Comparison of ENCODE assay signal across 16 mouse cellular contexts in the genomic region with DNA sequence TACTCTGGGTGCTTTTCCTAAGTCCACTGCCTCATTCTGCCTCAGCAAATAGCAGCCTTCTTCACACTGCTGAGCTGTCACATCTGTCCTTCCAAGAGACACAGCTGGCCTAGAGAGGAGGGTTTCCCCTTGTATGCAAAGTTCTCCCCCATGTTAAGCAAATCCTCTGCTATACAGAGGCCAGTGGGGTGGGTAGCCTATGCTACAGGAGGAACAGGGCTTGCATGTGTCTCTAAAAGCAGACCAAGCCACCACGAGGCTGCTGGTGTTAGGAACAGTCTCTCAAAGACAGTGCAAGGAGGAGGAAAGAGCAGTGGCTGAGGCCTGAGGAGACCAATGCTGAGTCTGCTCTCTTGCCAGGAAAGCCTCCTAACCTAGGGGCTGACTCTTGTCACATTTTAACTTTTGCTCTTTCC. TPM values are rescaled to one million over a fixed set of nuclear protein-coding genes. Genes with fewer than 3 reads are reported as not detected.
DNase-seq lines count a peak whose midpoint lies in the region; ATAC-seq and TF ChIP-seq lines count a peak whose summit lies in the region.
"Had no signal": no experiment of that assay in that cellular context is flagged by ENCODE, and none has a peak within 500 bp of the region (broad histone marks: within the 10 kb centered on the region; RNA-seq: fewer than 3 reads in every experiment).

No protein-coding gene starts in this region.

- TF ChIP-seq POLR2A in bone marrow, adult 2 months (IDR thresholded peaks at IDR 0.05; ENCODE audit: borderline replicate concordance, control insufficient read depth, low read depth, low read length) = no peak

- TF ChIP-seq CTCF in bone marrow, adult 2 months (IDR thresholded peaks at IDR 0.05; ENCODE audit: control insufficient read depth, insufficient read depth, low read length) = no peak

- H3K4me1 ChIP-seq in liver, embryonic 11.5 days (replicated peaks; ENCODE audit: control insufficient read depth, insufficient read depth, low read length) = peaks cover 59% of the 10 kb centered on the region
- peaks cover 3% of the 10 kb centered on the region for H3K4me1 ChIP-seq in bone marrow, adult 2 months (ENCODE audit: control insufficient read depth, insufficient read depth, low read length)
- H3K4me1 ChIP-seq in kidney, embryonic 15.5 days = peaks cover 72% of the 10 kb centered on the region

- H3K4me3 ChIP-seq in liver, embryonic 11.5 days (ENCODE audit: low read depth, low read length) = no peak overlapping the region
- H3K4me3 ChIP-seq in bone marrow, adult 2 months (replicated peaks; ENCODE audit: control insufficient read depth, low read depth, low read length) = no peak overlapping the region
- no peak overlapping the region for H3K4me3 ChIP-seq in kidney, embryonic 15.5 days (replicated peaks)
- no peak overlapping the region for H3K4me3 ChIP-seq in macrophage (ENCODE audit: inconsistent target)
- H3K4me3 ChIP-seq: embryonic facial prominence, embryonic 15.5 days; intestine, embryonic 15.5 days; neural tube, embryonic 13.5 days had no signal

- peaks cover 1% of the 10 kb centered on the region; the same call in 1 of the 2 replicates for H3K36me3 ChIP-seq in liver, embryonic 11.5 days (ENCODE audit: control insufficient read depth, insufficient read depth, low read length)
- H3K36me3 ChIP-seq in kidney, embryonic 15.5 days = 0 out of 2 replicates have a peak, but pooled peaks cover 6% of the 10 kb centered on the region
- peaks cover 5% of the 10 kb centered on the region; the same call in 1 of the 2 replicates for H3K36me3 ChIP-seq in macrophage (ENCODE audit: inconsistent target)
- H3K36me3 ChIP-seq: intestine, embryonic 15.5 days had no signal

- DNase-seq in liver, embryonic 11.5 days (ENCODE audit: low spot score) = no peak
- DNase-seq in liver = no peak
- no peak for DNase-seq in left cerebral cortex, postnatal 10 days (ENCODE audit: extremely low spot score in 1 of 2, low spot score in 2 of 2)
- DNase-seq in c-Kit-positive CD71-positive TER-119-positive erythroid progenitor cells, embryonic 14.5 days (ENCODE audit: low spot score) = no peak
- no peak for DNase-seq in layer of hippocampus, adult 8-10 months (ENCODE audit: low spot score in 2 of 2)
- DNase-seq: cerebellum, postnatal 36 days; thymus, postnatal 25 days had no signal

- H3K4me2 ChIP-seq in liver, embryonic 11.5 days = no peak overlapping the region
- no peak overlapping the region for H3K4me2 ChIP-seq in kidney, embryonic 15.5 days
- H3K4me2 ChIP-seq: embryonic facial prominence, embryonic 15.5 days; intestine, embryonic 15.5 days; neural tube, embryonic 13.5 days had no signal

- H3K27me3 ChIP-seq in liver, embryonic 11.5 days (replicated peaks; ENCODE audit: control insufficient read depth, insufficient read depth, low read length) = no peaks in the 10 kb centered on the region
- H3K27me3 ChIP-seq in kidney, embryonic 15.5 days = no peaks in the 10 kb centered on the region
- H3K27me3 ChIP-seq: embryonic facial prominence, embryonic 15.5 days; intestine, embryonic 15.5 days; neural tube, embryonic 13.5 days; Patski had no signal

- WGBS in liver, embryonic 11.5 days = 17% methylated on average over 1 of the region's 1 CpGs
- 29% methylated on average over 1 of the region's 1 CpGs for WGBS in bone marrow, adult 2 months
- 17% methylated on average over 1 of the region's 1 CpGs for WGBS in kidney, embryonic 15.5 days
- WGBS in macrophage (ENCODE audit: missing documents) = 62% methylated on average over 1 of the region's 1 CpGs

- 0 out of 2 replicates have a peak overlapping the region, but pooled peaks have one; percentile 20 for H3K9ac ChIP-seq in liver, embryonic 11.5 days (ENCODE audit: low read depth, low read length)
- no peak overlapping the region for H3K9ac ChIP-seq in kidney, embryonic 15.5 days
- H3K9ac ChIP-seq: embryonic facial prominence, embryonic 15.5 days; intestine, embryonic 15.5 days; neural tube, embryonic 13.5 days had no signal

- ATAC-seq in liver, embryonic 11.5 days (replicated peaks; ENCODE audit: low FRiP score) = no peak
- no peak for ATAC-seq in kidney, embryonic 15.5 days (replicated peaks; ENCODE audit: low FRiP score)
- ATAC-seq: forebrain, embryonic 16.5 days; intestine, embryonic 15.5 days; midbrain, embryonic 16.5 days; Patski had no signal

- no peaks in the 10 kb centered on the region for H3K9me3 ChIP-seq in liver, embryonic 11.5 days (ENCODE audit: control insufficient read depth, low read length)
- no peaks in the 10 kb centered on the region for H3K9me3 ChIP-seq in kidney, embryonic 15.5 days (replicated peaks)
- H3K9me3 ChIP-seq: embryonic facial prominence, embryonic 15.5 days; intestine, embryonic 15.5 days; neural tube, embryonic 13.5 days had no signal

- no peaks in the 10 kb centered on the region for H3K79me2 ChIP-seq in macrophage (ENCODE audit: inconsistent target)

- H3K27ac ChIP-seq in liver, embryonic 11.5 days (ENCODE audit: low read depth, low read length) = no peak overlapping the region
- 0 out of 2 replicates have a peak overlapping the region, but pooled peaks have one; percentile 7 for H3K27ac ChIP-seq in bone marrow, adult 2 months (ENCODE audit: control insufficient read depth, insufficient read depth, low read depth, low read length, poor library complexity)
- H3K27ac ChIP-seq in kidney, embryonic 15.5 days = peak overlapping the region; percentile 70
- H3K27ac ChIP-seq in macrophage = peak overlapping the region; percentile 59
- H3K27ac ChIP-seq: embryonic facial prominence, embryonic 15.5 days; intestine, embryonic 15.5 days; neural tube, embryonic 13.5 days had no signal

- intact Hi-C loops in left cerebral cortex, postnatal 10 days (cut with DNase I) = no loop called here

RNA-seq across cellular contexts. Expression of gene Arid3b, which starts 30.5 kb away (rescaled TPM):
- 20.3 and 21.4 TPM in 2 replicates for polyA plus RNA-seq in liver, embryonic 11.5 days (2014; fragmentation: Nextera tagmentation; extraction: Ambion mirVana)
- polyA plus RNA-seq in bone marrow, adult 2 months (2011; ENCODE audit: insufficient read depth, insufficient read length, low replicate concordance, missing spikeins) = 15.3 and 52.9 TPM in 2 replicates
- polyA plus RNA-seq in kidney, embryonic 15.5 days (2015; fragmentation: Nextera tagmentation; extraction: Ambion mirVana) = 6.2 and 9.1 TPM in 2 replicates
- total RNA-seq in macrophage (2018; cell fraction: chromatin; rRNA removed) = 100 to 1,000 TPM in 6 of 26 experiments, 10 to 100 TPM in 20; 24.9 to 136 (median 77.2) TPM
- total RNA-seq in macrophage (2018; cell fraction: cytosol; rRNA removed) = 10 to 100 TPM in 16 of 26 experiments, 1 to 10 TPM in 10; 4.7 to 20.4 (median 11.7) TPM
- total RNA-seq in macrophage (2018; cell fraction: nucleus; rRNA removed) = 10 to 100 TPM; 19.1 to 69.3 (median 46.8) TPM
- 7.7 to 8.9 TPM (median 8.3 TPM) in 3 replicates for polyA plus RNA-seq in macrophage (2018)
- 1 to 10 TPM; 7.7 to 9.3 TPM for total RNA-seq in left cerebral cortex, postnatal 10 days (2021)
- 10 to 100 TPM in 1 of 4 experiments, 1 to 10 TPM in 3; 7.5 to 11.5 (median 7.7) TPM for total RNA-seq in layer of hippocampus, adult 8-10 months (2022)

RNA-seq across cellular contexts. Expression of gene Clk3, which starts 40.4 kb away (rescaled TPM):
- polyA plus RNA-seq in liver, embryonic 11.5 days (2014; fragmentation: Nextera tagmentation; extraction: Ambion mirVana) = 85.0 and 85.1 TPM in 2 replicates
- polyA plus RNA-seq in bone marrow, adult 2 months (2011; ENCODE audit: insufficient read depth, insufficient read length, low replicate concordance, missing spikeins) = 148 and 149 TPM in 2 replicates
- 71.0 and 71.8 TPM in 2 replicates for polyA plus RNA-seq in kidney, embryonic 15.5 days (2015; fragmentation: Nextera tagmentation; extraction: Ambion mirVana)
- 100 to 1,000 TPM; 207 to 310 (median 250) TPM for total RNA-seq in macrophage (2018; cell fraction: chromatin; rRNA removed)
- 10 to 100 TPM; 34.6 to 66.0 (median 48.0) TPM for total RNA-seq in macrophage (2018; cell fraction: cytosol; rRNA removed)
- 100 to 1,000 TPM; 114 to 231 (median 165) TPM for total RNA-seq in macrophage (2018; cell fraction: nucleus; rRNA removed)
- 29.7 to 113 TPM (median 47.9 TPM) in 3 replicates for polyA plus RNA-seq in macrophage (2018)
- total RNA-seq in left cerebral cortex, postnatal 10 days (2021) = 10 to 100 TPM; 69.6 to 88.0 TPM
- 100 to 1,000 TPM in 1 of 4 experiments, 10 to 100 TPM in 3; 72.0 to 102 (median 84.5) TPM for total RNA-seq in layer of hippocampus, adult 8-10 months (2022)
